Mouse (Mus musculus): ENCODE results near the gene A330070K13Rik.

DNA sequence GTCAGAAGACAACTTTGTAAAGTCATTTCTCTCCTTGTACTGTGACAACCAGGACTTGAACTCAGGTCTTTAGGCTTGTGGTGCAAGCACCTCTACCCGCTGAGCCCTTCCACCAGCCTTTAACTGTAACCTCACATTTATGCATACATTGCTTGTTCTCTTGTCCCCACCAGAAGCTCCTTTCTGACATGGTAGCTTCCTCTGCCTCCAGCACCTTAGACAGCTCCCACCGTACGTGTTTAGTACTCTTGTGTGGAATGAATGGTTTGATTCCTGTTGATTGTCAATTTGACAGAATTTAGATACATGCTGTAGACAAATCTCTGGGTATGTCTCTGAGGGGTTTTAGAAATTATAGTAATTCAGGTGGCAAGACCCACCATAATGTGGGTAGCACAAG lies 20.7 kb downstream of the A330070K13Rik start:
- TF ChIP-seq CTCF (IDR thresholded peaks at IDR 0.05; ENCODE audit: low read depth) (no peak), EP300 (IDR thresholded peaks at IDR 0.05; ENCODE audit: low read depth) (no peak)
